ENCODE assay signal across 9 mouse cellular contexts in genomic region chr2:75980933-75981439, GRCm38 (mm10). TPM values are rescaled to one million over a fixed set of nuclear protein-coding genes. Genes with fewer than 3 reads are reported as not detected.
DNase-seq lines count a peak whose midpoint lies in the region; ATAC-seq and TF ChIP-seq lines count a peak whose summit lies in the region.
"Not testable (repeated sequence)": the region's sequence is repeated elsewhere in the genome, so short reads cannot be mapped to it uniquely, and the experiment has no call there.
"Had no signal": no experiment of that assay in that cellular context is flagged by ENCODE, and none has a peak within 500 bp of the region (broad histone marks: within the 10 kb centered on the region; RNA-seq: fewer than 3 reads in every experiment).

No protein-coding gene starts in this region.

- DNase-seq in embryonic facial prominence, embryonic 11.5 days (ENCODE audit: low spot score); heart, postnatal 0 days (ENCODE audit: low spot score); neural tube, embryonic 11.5 days (ENCODE audit: low spot score): not testable (repeated sequence)

- H3K4me2 ChIP-seq in embryonic facial prominence, embryonic 11.5 days (ENCODE audit: low read depth, low read length), result peak overlapping the region; percentile 57
- peak overlapping the region; percentile 70 for H3K4me2 ChIP-seq in forebrain, embryonic 16.5 days (ENCODE audit: low read length)
- H3K4me2 ChIP-seq in heart, postnatal 0 days (ENCODE audit: low read depth, low read length), result peak overlapping the region; percentile 63
- peak overlapping the region; percentile 70 for H3K4me2 ChIP-seq in intestine, postnatal 0 days (replicated peaks; ENCODE audit: low read depth)
- H3K4me2 ChIP-seq in limb, embryonic 13.5 days (replicated peaks), result peak overlapping the region; percentile 70
- peak overlapping the region; percentile 77 for H3K4me2 ChIP-seq in lung, embryonic 15.5 days
- peak overlapping the region; percentile 38 for H3K4me2 ChIP-seq in neural tube, embryonic 11.5 days (ENCODE audit: low read depth)

- not testable (repeated sequence) for TF ChIP-seq EP300 in heart, postnatal 0 days (IDR thresholded peaks at IDR 0.05; ENCODE audit: low read depth)

- not testable (repeated sequence) for TF ChIP-seq POLR2A in testis, adult 2 months (IDR thresholded peaks at IDR 0.05; ENCODE audit: control insufficient read depth, low read depth, low read length)

- not testable (repeated sequence) for H3K4me3 ChIP-seq in embryonic facial prominence, embryonic 11.5 days (ENCODE audit: low read depth, low read length)
- H3K4me3 ChIP-seq in forebrain, embryonic 16.5 days (replicated peaks; ENCODE audit: low read length), result peak overlapping the region; percentile 68
- peak overlapping the region; percentile 48 for H3K4me3 ChIP-seq in heart, postnatal 0 days (ENCODE audit: low read depth, low read length)
- peak overlapping the region; percentile 42 for H3K4me3 ChIP-seq in intestine, postnatal 0 days (ENCODE audit: low read depth, low read length)
- peak overlapping the region; percentile 50 for H3K4me3 ChIP-seq in limb, embryonic 13.5 days
- H3K4me3 ChIP-seq in lung, embryonic 15.5 days, result peak overlapping the region; percentile 51
- peak overlapping the region; percentile 36 for H3K4me3 ChIP-seq in neural tube, embryonic 11.5 days (ENCODE audit: low read depth, low read length)
- H3K4me3 ChIP-seq in testis, adult 2 months (ENCODE audit: control insufficient read depth, low read depth, low read length), result peak overlapping the region; percentile 88

- not testable (repeated sequence) for H3K4me1 ChIP-seq in embryonic facial prominence, embryonic 11.5 days (ENCODE audit: control insufficient read depth, insufficient read depth, low read length); forebrain, embryonic 16.5 days (replicated peaks; ENCODE audit: control insufficient read depth, insufficient read depth, low read length); heart, postnatal 0 days (ENCODE audit: control insufficient read depth, insufficient read depth); intestine, postnatal 0 days (replicated peaks; ENCODE audit: control insufficient read depth, insufficient read depth, low read length); limb, embryonic 13.5 days; lung, embryonic 15.5 days; neural tube, embryonic 11.5 days (ENCODE audit: control insufficient read depth, insufficient read depth, low read length); testis, adult 2 months (ENCODE audit: control insufficient read depth, insufficient read depth, low read length)

- H3K36me3 ChIP-seq in embryonic facial prominence, embryonic 11.5 days (replicated peaks; ENCODE audit: control insufficient read depth, insufficient read depth, low read depth, low read length); forebrain, embryonic 16.5 days (ENCODE audit: control insufficient read depth, insufficient read depth); heart, postnatal 0 days (replicated peaks; ENCODE audit: control insufficient read depth, insufficient read depth, low read length); intestine, postnatal 0 days (ENCODE audit: control insufficient read depth, insufficient read depth); limb, embryonic 13.5 days; lung, embryonic 15.5 days; neural tube, embryonic 11.5 days (ENCODE audit: control insufficient read depth, insufficient read depth, low read length); testis, adult 2 months (ENCODE audit: control insufficient read depth, insufficient read depth, low read length): not testable (repeated sequence)

- not testable (repeated sequence) for H3K9me3 ChIP-seq in embryonic facial prominence, embryonic 11.5 days (replicated peaks; ENCODE audit: control insufficient read depth, low read length); forebrain, embryonic 16.5 days (ENCODE audit: control insufficient read depth, low read length); heart, postnatal 0 days (replicated peaks; ENCODE audit: control insufficient read depth, low read length); intestine, postnatal 0 days (ENCODE audit: control insufficient read depth); limb, embryonic 13.5 days; lung, embryonic 15.5 days; neural tube, embryonic 11.5 days (ENCODE audit: control insufficient read depth, low read length)

- 98% methylated on average over 12 of the region's 13 CpGs for WGBS in embryonic facial prominence, embryonic 11.5 days
- WGBS in forebrain, embryonic 16.5 days, result 97% methylated on average over 13 of the region's 13 CpGs
- 86% methylated on average over 13 of the region's 13 CpGs for WGBS in heart, postnatal 0 days
- WGBS in intestine, postnatal 0 days, result 93% methylated on average over 13 of the region's 13 CpGs
- 96% methylated on average over 13 of the region's 13 CpGs for WGBS in limb, embryonic 13.5 days
- 92% methylated on average over 13 of the region's 13 CpGs for WGBS in lung, embryonic 15.5 days
- 94% methylated on average over 13 of the region's 13 CpGs for WGBS in neural tube, embryonic 11.5 days

- ATAC-seq in embryonic facial prominence, embryonic 11.5 days (replicated peaks; ENCODE audit: insufficient number of reproducible peaks, low FRiP score, low TSS enrichment, low read depth), result 0 out of 2 replicates have a peak, but pooled peaks have one; percentile 6
- peak; percentile 2; the same call in 1 of the 2 replicates for ATAC-seq in forebrain, embryonic 16.5 days
- ATAC-seq in heart, postnatal 0 days (ENCODE audit: insufficient read depth, low read depth); intestine, postnatal 0 days; limb, embryonic 13.5 days (ENCODE audit: low FRiP score, low read depth); lung, embryonic 15.5 days (ENCODE audit: borderline replicate concordance, extremely low read depth, low FRiP score, low TSS enrichment); neural tube, embryonic 11.5 days (ENCODE audit: insufficient read depth, low FRiP score, low TSS enrichment): not testable (repeated sequence)

- TF ChIP-seq CTCF in heart, postnatal 0 days (IDR thresholded peaks at IDR 0.05; ENCODE audit: low read depth); intestine, postnatal 0 days (IDR thresholded peaks at IDR 0.05; ENCODE audit: low read depth); testis, adult 2 months (IDR thresholded peaks at IDR 0.05; ENCODE audit: control insufficient read depth, insufficient read depth, insufficient replicate concordance, low read depth, low read length): not testable (repeated sequence)

- H3K27ac ChIP-seq in embryonic facial prominence, embryonic 11.5 days (replicated peaks; ENCODE audit: low read depth, low read length); forebrain, embryonic 16.5 days (ENCODE audit: low read length); heart, postnatal 0 days (ENCODE audit: low read depth); intestine, postnatal 0 days (ENCODE audit: low read depth, low read length); limb, embryonic 13.5 days; lung, embryonic 15.5 days; neural tube, embryonic 11.5 days (ENCODE audit: low read depth, low read length): not testable (repeated sequence)
- H3K27ac ChIP-seq in testis, adult 2 months (ENCODE audit: control insufficient read depth, insufficient read depth, low read depth, low read length), result peak overlapping the region; percentile 96

- H3K27me3 ChIP-seq in embryonic facial prominence, embryonic 11.5 days (ENCODE audit: control insufficient read depth, insufficient read depth, low read length); forebrain, embryonic 16.5 days (replicated peaks; ENCODE audit: control insufficient read depth, insufficient read depth, low read length); heart, postnatal 0 days (ENCODE audit: control insufficient read depth, insufficient read depth, low read length); intestine, postnatal 0 days (replicated peaks; ENCODE audit: control insufficient read depth, insufficient read depth, low read length); limb, embryonic 13.5 days; lung, embryonic 15.5 days; neural tube, embryonic 11.5 days (ENCODE audit: control insufficient read depth, insufficient read depth, low read length); testis, adult 2 months (ENCODE audit: control insufficient read depth, insufficient read depth, low read length): not testable (repeated sequence)

- H3K9ac ChIP-seq in embryonic facial prominence, embryonic 11.5 days (replicated peaks; ENCODE audit: low read length); forebrain, embryonic 16.5 days (replicated peaks; ENCODE audit: low read depth, low read length); heart, postnatal 0 days (replicated peaks; ENCODE audit: low read depth, low read length); limb, embryonic 13.5 days; lung, embryonic 15.5 days; neural tube, embryonic 11.5 days (ENCODE audit: low read length): not testable (repeated sequence)
- 0 out of 2 replicates have a peak overlapping the region, but pooled peaks have one; percentile 18 for H3K9ac ChIP-seq in intestine, postnatal 0 days (ENCODE audit: low read depth, low read length)

RNA-seq across cellular contexts. Expression of gene Ttc30a1, which starts 0.8 kb away (rescaled TPM):
- polyA plus RNA-seq in embryonic facial prominence, embryonic 11.5 days (2014; fragmentation: Nextera tagmentation; extraction: Ambion mirVana), result 11.7 and 13.8 TPM in 2 replicates
- 7.4 and 8.4 TPM in 2 replicates for polyA plus RNA-seq in forebrain, embryonic 16.5 days (2015; fragmentation: Nextera tagmentation; extraction: Ambion mirVana)
- 7.3 and 9.4 TPM in 2 replicates for total RNA-seq in heart, postnatal 0 days (2014; rRNA removed; ENCODE audit: low replicate concordance)
- 3.3 and 3.7 TPM in 2 replicates for polyA plus RNA-seq in heart, postnatal 0 days (2015; fragmentation: Nextera tagmentation; extraction: Ambion mirVana)
- polyA plus RNA-seq in intestine, postnatal 0 days (2015; fragmentation: Nextera tagmentation; extraction: Ambion mirVana), result 2.4 and 2.6 TPM in 2 replicates
- polyA plus RNA-seq in limb, embryonic 13.5 days (2015; fragmentation: Nextera tagmentation; extraction: Ambion mirVana), result 8.4 and 9.3 TPM in 2 replicates
- polyA plus RNA-seq in lung, embryonic 15.5 days (2015; fragmentation: Nextera tagmentation; extraction: Ambion mirVana), result 9.4 and 9.5 TPM in 2 replicates
- 11.3 and 12.1 TPM in 2 replicates for polyA plus RNA-seq in neural tube, embryonic 11.5 days (2014; fragmentation: Nextera tagmentation; extraction: Ambion mirVana)
- polyA plus RNA-seq in testis, adult 2 months (2012; rRNA removed), result 12.3 and 12.4 TPM in 2 replicates
- total RNA-seq: CH12.LX had no signal

RNA-seq across cellular contexts. Expression of gene Ttc30a2, which starts 3.0 kb away (rescaled TPM):
- polyA plus RNA-seq in embryonic facial prominence, embryonic 11.5 days (2014; fragmentation: Nextera tagmentation; extraction: Ambion mirVana), result 0.31 and 0.70 TPM in 2 replicates
- 0.67 and 0.98 TPM in 2 replicates for polyA plus RNA-seq in forebrain, embryonic 16.5 days (2015; fragmentation: Nextera tagmentation; extraction: Ambion mirVana)
- total RNA-seq in heart, postnatal 0 days (2014; rRNA removed; ENCODE audit: low replicate concordance), result 0.23 and 2.6 TPM in 2 replicates
- 1.2 and 1.4 TPM in 2 replicates for polyA plus RNA-seq in heart, postnatal 0 days (2015; fragmentation: Nextera tagmentation; extraction: Ambion mirVana)
- 0.13 and 0.23 TPM in 2 replicates for polyA plus RNA-seq in intestine, postnatal 0 days (2015; fragmentation: Nextera tagmentation; extraction: Ambion mirVana)
- polyA plus RNA-seq in limb, embryonic 13.5 days (2015; fragmentation: Nextera tagmentation; extraction: Ambion mirVana), result 0.37 and 0.42 TPM in 2 replicates
- polyA plus RNA-seq in lung, embryonic 15.5 days (2015; fragmentation: Nextera tagmentation; extraction: Ambion mirVana), result 0.50 and 0.75 TPM in 2 replicates
- polyA plus RNA-seq in neural tube, embryonic 11.5 days (2014; fragmentation: Nextera tagmentation; extraction: Ambion mirVana), result 1.0 and 1.4 TPM in 2 replicates
- polyA plus RNA-seq in testis, adult 2 months (2012; rRNA removed), result 76.5 and 77.4 TPM in 2 replicates
- total RNA-seq: CH12.LX had no signal

RNA-seq across cellular contexts. Expression of gene Ttc30b, which starts 42.6 kb away (rescaled TPM):
- 8.0 and 9.0 TPM in 2 replicates for polyA plus RNA-seq in embryonic facial prominence, embryonic 11.5 days (2014; fragmentation: Nextera tagmentation; extraction: Ambion mirVana)
- 19.6 and 22.0 TPM in 2 replicates for polyA plus RNA-seq in forebrain, embryonic 16.5 days (2015; fragmentation: Nextera tagmentation; extraction: Ambion mirVana)
- 22.6 and 26.7 TPM in 2 replicates for total RNA-seq in heart, postnatal 0 days (2014; rRNA removed; ENCODE audit: low replicate concordance)
- 13.8 and 14.0 TPM in 2 replicates for polyA plus RNA-seq in heart, postnatal 0 days (2015; fragmentation: Nextera tagmentation; extraction: Ambion mirVana)
- polyA plus RNA-seq in intestine, postnatal 0 days (2015; fragmentation: Nextera tagmentation; extraction: Ambion mirVana), result 6.4 and 6.7 TPM in 2 replicates
- 10.3 TPM in 2 replicates for polyA plus RNA-seq in limb, embryonic 13.5 days (2015; fragmentation: Nextera tagmentation; extraction: Ambion mirVana)
- polyA plus RNA-seq in lung, embryonic 15.5 days (2015; fragmentation: Nextera tagmentation; extraction: Ambion mirVana), result 15.5 and 16.9 TPM in 2 replicates
- polyA plus RNA-seq in neural tube, embryonic 11.5 days (2014; fragmentation: Nextera tagmentation; extraction: Ambion mirVana), result 7.4 and 8.4 TPM in 2 replicates
- polyA plus RNA-seq in testis, adult 2 months (2012; rRNA removed), result 5.2 and 5.4 TPM in 2 replicates

Comparison
In these comparisons a context has a peak if more than half of its experiments do, and no peak if none do; other contexts are left out.
1. RNA of gene Ttc30a2, which starts 3.0 kb away (polyA plus RNA-seq): 76.5 to 77.4 TPM in testis, adult 2 months; 1.2 to 1.4 TPM in heart, postnatal 0 days, 1.0 to 1.4 TPM in neural tube, embryonic 11.5 days, 0.67 to 0.98 TPM in forebrain, embryonic 16.5 days, 0.50 to 0.75 TPM in lung, embryonic 15.5 days, 0.31 to 0.70 TPM in embryonic facial prominence, embryonic 11.5 days, 0.37 to 0.42 TPM in limb, embryonic 13.5 days and 0.13 to 0.23 TPM in intestine, postnatal 0 days; every median in the first group is over 10 times any median in the second.
2. Peak in every context shown above with its lines, with median percentiles within 50 percentile points of each other: H3K4me2 ChIP-seq.